Mouse (Mus musculus) right cerebral cortex, postnatal 36 days (tissue): Measurements from ENCODE around the gene Gnl2.

ENCODE experiments used
- DNase-seq, 2 experiments: peaks; one replicate each; pipeline ENCODE4 v3.0.0; 2022; ENCODE audit warnings: low spot score in 2 of 2, mixed read lengths in 1 of 2

The Gnl2 gene

GRCm38 (mm10) chr4:125002978-125003377 lies 13.4 kb upstream of the Gnl2 start:
- no peak for DNase-seq

- no peak for DNase-seq
Measured at GRCm38 (mm10) chr4:125004886-125005285, 11.5 kb upstream of the Gnl2 start.

- DNase-seq = no peak
Measured at GRCm38 (mm10) chr4:125007460-125007859, 8.9 kb upstream of the Gnl2 start.

- no peak for DNase-seq
Measured at GRCm38 (mm10) chr4:125008220-125008619, 8.2 kb upstream of the Gnl2 start.

GRCm38 (mm10) chr4:125008712-125009111 lies 7.7 kb upstream of the Gnl2 start:
- no peak for DNase-seq

GRCm38 (mm10) chr4:125017431-125017830 lies 1.0 kb downstream of the Gnl2 start:
- DNase-seq = no peak

GRCm38 (mm10) chr4:125020780-125021538 lies 4.6 kb downstream of the Gnl2 start:
- DNase-seq = peak in 1 of 2 experiments; percentile 36

GRCm38 (mm10) chr4:125029891-125030614 lies 13.7 kb downstream of the Gnl2 start:
- DNase-seq = peak; percentile 88 to 93

- DNase-seq = no peak
Measured at GRCm38 (mm10) chr4:125034341-125034740, 18.0 kb downstream of the Gnl2 start.

GRCm38 (mm10) chr4:125044454-125044853 lies 28.1 kb downstream of the Gnl2 start:
- DNase-seq = no peak

- peak in 1 of 2 experiments; percentile 18 for DNase-seq
Measured at GRCm38 (mm10) chr4:125055385-125055784, 39.0 kb downstream of the Gnl2 start.

- DNase-seq = no peak
Measured at GRCm38 (mm10) chr4:125056476-125056875, 40.1 kb downstream of the Gnl2 start.

- no peak for DNase-seq
Measured at GRCm38 (mm10) chr4:125057273-125057672, 40.9 kb downstream of the Gnl2 start.

- no peak for DNase-seq
Measured at GRCm38 (mm10) chr4:125058033-125058432, 41.6 kb downstream of the Gnl2 start.

- peak in 1 of 2 experiments; percentile 25 for DNase-seq
Measured at GRCm38 (mm10) chr4:125059025-125059424, 42.6 kb downstream of the Gnl2 start.

- DNase-seq = no peak
Measured at GRCm38 (mm10) chr4:125063829-125064228, 47.4 kb downstream of the Gnl2 start.

- DNase-seq = no peak
Measured at GRCm38 (mm10) chr4:125065517-125066307, 49.3 kb downstream of the Gnl2 start, which contains the start of gene Dnali1. Dnali1 (minus strand) TSS chr4:125065703.

- DNase-seq = peak; percentile 93
Measured at GRCm38 (mm10) chr4:125066490-125067370, 50.3 kb downstream of the Gnl2 start, which contains the start of gene Snip1. Snip1 (plus strand) TSS chr4:125066672.

- DNase-seq = no peak
Measured at GRCm38 (mm10) chr4:125077700-125078099, 61.3 kb downstream of the Gnl2 start.

GRCm38 (mm10) chr4:125078698-125079097 lies 62.3 kb downstream of the Gnl2 start:
- DNase-seq = no peak
